Mouse (Mus musculus) forebrain, embryonic 11.5 days (tissue): ENCODE data around the gene Snrpa1. TPM values are rescaled to one million over a fixed set of nuclear protein-coding genes. Genes with fewer than 3 reads are reported as not detected.

ENCODE experiments used
- ATAC-seq: fragments of 200-750 bp; cut with Nextera tagmentation; replicated peaks from 2 replicates; pipeline ENCODE4 v1.8.0; 2017; ENCODE audit warnings: moderate TSS enrichment; ENCODE audit not compliant: low FRiP score
- DNase-seq: peaks from one replicate; pipeline ENCODE4 v3.0.0-alpha.2; 2017; ENCODE audit warnings: low spot score
- H3K27ac ChIP-seq: fragments of 300-500 bp; sonication (generic); 2 replicates; pipeline ENCODE4 v1.5.1; 2014; ENCODE audit warnings: low read depth, low read length
- H3K27me3 ChIP-seq: fragments of 300-500 bp; sonication (generic); 2 replicates; pipeline ENCODE4 v1.6.1; 2014; ENCODE audit warnings: mild to moderate bottlenecking, low read length, mixed read lengths; ENCODE audit not compliant: control insufficient read depth, insufficient read depth
- H3K36me3 ChIP-seq: fragments of 300-500 bp; sonication (generic); 2 replicates; pipeline ENCODE4 v1.6.1; 2014; ENCODE audit warnings: mild to moderate bottlenecking, low read length, moderate library complexity, mixed read lengths; ENCODE audit not compliant: control insufficient read depth, insufficient read depth
- H3K4me1 ChIP-seq: fragments of 300-500 bp; sonication (generic); replicated peaks from 2 replicates; pipeline ENCODE4 v1.6.1; 2014; ENCODE audit warnings: low read length, mixed read lengths; ENCODE audit not compliant: control insufficient read depth, insufficient read depth
- H3K4me2 ChIP-seq: fragments of 300-500 bp; sonication (generic); 2 replicates; pipeline ENCODE4 v1.6.1; 2014; ENCODE audit warnings: low read depth, mild to moderate bottlenecking, low read length, moderate library complexity, mixed read lengths; ENCODE audit not compliant: severe bottlenecking
- H3K4me3 ChIP-seq: fragments of 300-500 bp; sonication (generic); 2 replicates; pipeline ENCODE4 v1.5.1; 2014; ENCODE audit warnings: low read depth, low read length
- H3K9ac ChIP-seq: fragments of 300-500 bp; sonication (generic); 2 replicates; pipeline ENCODE4 v1.6.1; 2014; ENCODE audit warnings: low read length
- H3K9me3 ChIP-seq: fragments of 300-500 bp; sonication (generic); 2 replicates; pipeline ENCODE4 v1.6.1; 2016; ENCODE audit warnings: low read length, mixed read lengths; ENCODE audit not compliant: control insufficient read depth
- WGBS: fragments of 180-500 bp; shearing (Covaris S2); extraction: QIAGEN DNeasy Blood & Tissue Kit; methylation state at CpG from one replicate; pipeline ENCODE4 v1.1.7; 2014; 5-methylcytosine and 5-hydroxymethylcytosine counted together
- polyA plus RNA-seq: library from polyadenylated mRNA; unstranded; fragments of >200 nt; fragmentation: Nextera tagmentation; extraction: Ambion mirVana; gene quantifications from 2 replicates; pipeline ENCODE4 v1.2.1, GENCODE M21; 2014

Snrpa1 gene
- polyA plus RNA-seq, 1 experiment from 2014 or later = 250 TPM

GRCm38 (mm10) chr7:66115821-66116343 lies 57.1 kb downstream of the Snrpa1 start:
- Histone ChIP-seq H3K9me3 (no peaks in the 10 kb centered on the region), H3K36me3 (no peaks in the 10 kb centered on the region), H3K27ac (no peak overlapping the region), H3K9ac (no peak overlapping the region), H3K4me2 (no peak overlapping the region), H3K4me3 (no peak overlapping the region), H3K27me3 (no peaks in the 10 kb centered on the region), H3K4me1 (peaks cover 10% of the 10 kb centered on the region; the same call in 1 of the 2 replicates)
- WGBS = 88% methylated on average over 11 of the region's 11 CpGs
- ATAC-seq = no peak
- no peak for DNase-seq

GRCm38 (mm10) chr7:66116906-66117482 lies 58.2 kb downstream of the Snrpa1 start:
- Histone ChIP-seq H3K4me3 (no peak overlapping the region), H3K4me1 (0 out of 2 replicates have a peak, but pooled peaks cover 8% of the 10 kb centered on the region), H3K27me3 (no peaks in the 10 kb centered on the region), H3K36me3 (no peaks in the 10 kb centered on the region), H3K4me2 (no peak overlapping the region), H3K27ac (no peak overlapping the region), H3K9ac (no peak overlapping the region), H3K9me3 (no peaks in the 10 kb centered on the region)
- 88% methylated on average over 8 of the region's 8 CpGs for WGBS
- DNase-seq = no peak
- no peak for ATAC-seq

- 93% methylated on average over 3 of the region's 3 CpGs for WGBS
- Histone ChIP-seq H3K4me3 (no peak overlapping the region), H3K27ac (no peak overlapping the region), H3K4me2 (no peak overlapping the region), H3K9me3 (no peaks in the 10 kb centered on the region), H3K27me3 (no peaks in the 10 kb centered on the region), H3K4me1 (0 out of 2 replicates have a peak, but pooled peaks cover 8% of the 10 kb centered on the region), H3K36me3 (no peaks in the 10 kb centered on the region), H3K9ac (no peak overlapping the region)
- DNase-seq = no peak
- ATAC-seq = no peak
Observed at GRCm38 (mm10) chr7:66118046-66118445, 59.2 kb downstream of the Snrpa1 start.

- H3K27ac ChIP-seq = no peak overlapping the region
- H3K27me3 ChIP-seq = no peaks in the 10 kb centered on the region
- ATAC-seq (no peak), DNase-seq (no peak)
- no peak overlapping the region for H3K4me3 ChIP-seq
- no peak overlapping the region for H3K4me2 ChIP-seq
- H3K36me3 ChIP-seq = no peaks in the 10 kb centered on the region
- H3K9me3 ChIP-seq = no peaks in the 10 kb centered on the region
- H3K4me1 ChIP-seq = 0 out of 2 replicates have a peak, but pooled peaks cover 6% of the 10 kb centered on the region
- H3K9ac ChIP-seq = no peak overlapping the region
- WGBS = 84% methylated on average over 7 of the region's 7 CpGs
Observed at GRCm38 (mm10) chr7:66118796-66119195, 60.0 kb downstream of the Snrpa1 start.

- no peak for ATAC-seq
- no peak overlapping the region for H3K27ac ChIP-seq
- 81% methylated on average over 1 of the region's 1 CpGs for WGBS
Observed at GRCm38 (mm10) chr7:66120139-66120538, 61.3 kb downstream of the Snrpa1 start.

GRCm38 (mm10) chr7:66120702-66121396 lies 62.0 kb downstream of the Snrpa1 start:
- H3K36me3 ChIP-seq = peaks cover 5% of the 10 kb centered on the region; the same call in 1 of the 2 replicates
- WGBS = 78% methylated on average over 7 of the region's 7 CpGs
- H3K27ac ChIP-seq = no peak overlapping the region
- DNase-seq (no peak), ATAC-seq (no peak)
- H3K9ac ChIP-seq = no peak overlapping the region
- 0 out of 2 replicates have a peak, but pooled peaks cover 6% of the 10 kb centered on the region for H3K4me1 ChIP-seq
- H3K27me3 ChIP-seq = no peaks in the 10 kb centered on the region
- H3K4me2 ChIP-seq = no peak overlapping the region
- H3K4me3 ChIP-seq = no peak overlapping the region
- no peaks in the 10 kb centered on the region for H3K9me3 ChIP-seq

More at GRCm38 (mm10) chr7:66120139-66120538, 61.3 kb downstream of the Snrpa1 start:
- Histone ChIP-seq H3K9me3 (no peaks in the 10 kb centered on the region), H3K4me2 (no peak overlapping the region), H3K4me1 (0 out of 2 replicates have a peak, but pooled peaks cover 6% of the 10 kb centered on the region), H3K36me3 (no peaks in the 10 kb centered on the region), H3K4me3 (no peak overlapping the region), H3K27me3 (no peaks in the 10 kb centered on the region), H3K9ac (no peak overlapping the region)
- no peak for DNase-seq

Other genes starting within 250 kb of the Snrpa1 start
- gene Pcsk6, start 197.3 kb upstream of the Snrpa1 start, polyA plus RNA-seq = 2.7 and 3.1 TPM in 2 replicates
- not detected in 2 replicates for gene Gm45213, start 15.4 kb upstream of the Snrpa1 start, polyA plus RNA-seq
- gene Selenos, start 20.6 kb downstream of the Snrpa1 start, polyA plus RNA-seq = 62.8 and 64.2 TPM in 2 replicates
- 17.7 and 18.6 TPM in 2 replicates for gene Chsy1, start 50.5 kb downstream of the Snrpa1 start, polyA plus RNA-seq